Mouse (Mus musculus) macrophage (primary cell): ENCODE data around the gene 1110025L11Rik. TPM values are rescaled to one million over a fixed set of nuclear protein-coding genes. Genes with fewer than 3 reads are reported as not detected.
"Not testable (repeated sequence)": the region's sequence is repeated elsewhere in the genome, so short reads cannot be mapped to it uniquely, and the experiment has no call there.

Experiments
- H3K27ac ChIP-seq: fragments of 350-480 bp; formaldehyde crosslinking; 2 replicates; pipeline ENCODE4 v1.9.0; 2021
- H3K36me3 ChIP-seq: fragments of 350-480 bp; formaldehyde crosslinking; 2 replicates; pipeline ENCODE4 v1.9.0; 2021; ENCODE audit errors: inconsistent target
- H3K4me3 ChIP-seq: fragments of 350-480 bp; formaldehyde crosslinking; 2 replicates; pipeline ENCODE4 v1.9.0; 2021; ENCODE audit errors: inconsistent target
- H3K79me2 ChIP-seq: fragments of 350-480 bp; formaldehyde crosslinking; 2 replicates; pipeline ENCODE4 v1.9.0; 2021; ENCODE audit errors: inconsistent target
- WGBS: methylation state at CpG from one replicate; pipeline ENCODE4 v1.1.7; 2026; ENCODE audit warnings: inconsistent platforms; ENCODE audit not compliant: missing documents; 5-methylcytosine and 5-hydroxymethylcytosine counted together
- polyA plus RNA-seq: library from polyadenylated mRNA; stranded (reverse); fragments of 250-400 nt; gene quantifications from 3 replicates; pipeline ENCODE4 v1.2.4, GENCODE M21; 2018; ENCODE audit warnings: inconsistent platforms
- total RNA-seq, 78 experiments: library from RNA; depleted of rRNA; stranded (reverse); fragments of 250-400 nt; gene quantifications; 1 replicate in 9 of 78; 2 replicates in 24 of 78; 3 replicates in 43 of 78; 4 replicates in 2 of 78; pipeline ENCODE4 v1.2.4; 2018; ENCODE audit warnings: inconsistent platforms in 56 of 78

The 1110025L11Rik gene
- not detected for total RNA-seq (2018; cell fraction: chromatin; rRNA removed)
- total RNA-seq (2018; cell fraction: cytosol; rRNA removed) = not detected
- not detected for total RNA-seq (2018; cell fraction: nucleus; rRNA removed)
- polyA plus RNA-seq = not detected in 3 replicates

- not testable (repeated sequence) for H3K79me2 ChIP-seq, H3K4me3 ChIP-seq, H3K36me3 ChIP-seq, H3K27ac ChIP-seq
- no CpG with 5 or more reads among the region's 2 CpGs for WGBS
Observed at GRCm38 (mm10) chr16:89063902-89064301, at the start of gene 1110025L11Rik. TSS of gene 1110025L11Rik (minus strand) at chr16:89064002.

- not testable (repeated sequence) for H3K36me3 ChIP-seq, H3K27ac ChIP-seq, H3K79me2 ChIP-seq, H3K4me3 ChIP-seq
- 88% methylated on average over 2 of the region's 2 CpGs for WGBS
Observed at GRCm38 (mm10) chr16:89071041-89071440, 7.2 kb upstream of the 1110025L11Rik start.

DNA sequence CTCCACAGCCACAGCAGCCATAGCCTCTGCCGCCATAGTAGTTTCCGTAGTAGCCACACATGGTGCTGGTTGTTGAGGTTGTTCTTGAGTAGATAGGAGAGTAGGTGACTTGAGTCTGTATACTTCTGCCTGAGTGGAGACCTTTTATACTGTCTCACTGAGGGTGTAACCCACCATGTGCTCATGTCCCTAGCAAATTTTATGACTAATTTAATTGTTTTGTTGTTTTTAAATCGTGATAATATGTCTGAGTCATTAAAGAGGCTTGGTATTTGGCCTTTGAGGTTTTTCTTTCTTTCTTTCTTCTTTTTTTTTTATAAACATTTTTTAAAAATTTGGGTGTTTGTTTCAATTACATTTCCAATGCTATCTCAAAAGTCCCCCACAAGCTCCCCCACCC is 16.0 kb downstream of the 1110025L11Rik start, which contains the start of gene Krtap6-5:
Krtap6-5 (minus strand) TSS at position 101 of the 400 bp plus-strand sequence.
- WGBS = 67% methylated on average over 1 of the region's 3 CpGs
- Histone ChIP-seq H3K27ac (no peak within 1 kb of the TSS), H3K79me2 (no peaks in the 10 kb centered on the region), H3K36me3 (no peaks in the 10 kb centered on the region), H3K4me3 (no peak within 1 kb of the TSS)

- H3K27ac ChIP-seq = not testable (repeated sequence)
- 76% methylated on average over 2 of the region's 4 CpGs for WGBS
Observed at GRCm38 (mm10) chr16:89041372-89041771, 22.4 kb downstream of the 1110025L11Rik start, which contains the start of gene Gm10228. TSS of gene Gm10228 (minus strand) at chr16:89041472.

DNA sequence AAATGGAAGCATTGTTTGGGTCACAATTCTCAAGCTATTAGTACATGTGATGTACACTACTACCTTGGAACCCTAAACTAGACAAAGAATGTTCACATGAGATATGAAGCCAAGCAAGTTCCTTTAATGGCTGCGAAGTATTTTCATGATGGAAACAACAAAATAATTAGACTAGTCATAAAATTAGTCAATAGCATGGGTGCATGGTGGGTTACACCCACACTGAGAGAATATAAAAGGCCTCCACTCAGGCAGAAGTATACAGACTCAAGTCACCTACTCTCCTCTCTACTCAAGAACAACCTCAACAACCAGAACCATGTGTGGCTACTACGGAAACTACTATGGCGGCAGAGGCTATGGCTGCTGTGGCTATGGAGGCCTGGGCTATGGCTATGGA is 32.4 kb downstream of the 1110025L11Rik start, which contains the start of gene Krtap6-1:
Krtap6-1 (plus strand) TSS at position 301 of the 400 bp plus-strand sequence.
- not testable (repeated sequence) for H3K4me3 ChIP-seq, H3K36me3 ChIP-seq, H3K27ac ChIP-seq, H3K79me2 ChIP-seq
- 100% methylated on average over 3 of the region's 3 CpGs for WGBS

More at GRCm38 (mm10) chr16:89041372-89041771, 22.4 kb downstream of the 1110025L11Rik start, which contains the start of gene Gm10228:
- H3K4me3 ChIP-seq, H3K79me2 ChIP-seq, H3K36me3 ChIP-seq: not testable (repeated sequence)

DNA sequence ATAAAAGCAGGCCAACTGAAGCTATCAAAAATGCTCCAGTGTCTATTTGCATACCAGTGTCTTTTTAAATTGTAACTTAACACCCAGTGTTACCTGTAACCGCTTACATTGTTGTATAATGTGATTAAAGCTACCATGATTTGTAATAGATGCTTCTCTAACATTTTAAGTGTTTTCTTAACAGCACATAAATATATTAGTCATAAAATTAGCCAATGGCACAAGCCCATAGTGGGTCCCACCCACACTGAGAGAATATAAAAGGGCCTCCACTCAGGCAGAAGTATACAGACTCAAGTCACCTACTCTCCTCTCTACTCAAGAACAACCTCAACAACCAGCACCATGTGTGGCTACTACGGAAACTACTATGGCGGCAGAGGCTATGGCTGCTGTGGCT is 48.8 kb downstream of the 1110025L11Rik start, which contains the start of gene Gm10229:
Gm10229 (plus strand) TSS at position 301 of the 400 bp plus-strand sequence.
- WGBS = 91% methylated on average over 1 of the region's 3 CpGs

GRCm38 (mm10) chr16:89013973-89014372 is 49.8 kb downstream of the 1110025L11Rik start:
- no peaks in the 10 kb centered on the region for H3K36me3 ChIP-seq
- H3K27ac ChIP-seq = no peak overlapping the region
- H3K4me3 ChIP-seq = no peak overlapping the region
- H3K79me2 ChIP-seq = no peaks in the 10 kb centered on the region
- 100% methylated on average over 3 of the region's 3 CpGs for WGBS

More for the DNA sequence above, 48.8 kb downstream of the 1110025L11Rik start, which contains the start of gene Gm10229:
- not testable (repeated sequence) for H3K36me3 ChIP-seq, H3K4me3 ChIP-seq, H3K27ac ChIP-seq, H3K79me2 ChIP-seq

Other genes starting within 250 kb of the 1110025L11Rik start
- gene Krtap15, start 243.8 kb downstream of the 1110025L11Rik start, polyA plus RNA-seq = not detected in 3 replicates
- gene Krtap14, start 237.9 kb downstream of the 1110025L11Rik start, polyA plus RNA-seq = not detected in 3 replicates
- not detected in 3 replicates for gene Krtap19-1, start 194.6 kb downstream of the 1110025L11Rik start, polyA plus RNA-seq
- not detected in 3 replicates for gene Krtap19-2, start 189.7 kb downstream of the 1110025L11Rik start, polyA plus RNA-seq
- not detected in 3 replicates for gene Krtap19-3, start 186.0 kb downstream of the 1110025L11Rik start, polyA plus RNA-seq
- not detected in 3 replicates for gene Krtap19-4, start 178.9 kb downstream of the 1110025L11Rik start, polyA plus RNA-seq
- not detected in 3 replicates for gene Krtap19-5, start 167.5 kb downstream of the 1110025L11Rik start, polyA plus RNA-seq
- gene Krtap19-9b, start 131.7 kb downstream of the 1110025L11Rik start, polyA plus RNA-seq = not detected in 3 replicates
- not detected in 3 replicates for gene Krtap16-3, start 101.1 kb downstream of the 1110025L11Rik start, polyA plus RNA-seq
- not detected in 3 replicates for gene Krtap22-2, start 53.2 kb downstream of the 1110025L11Rik start, polyA plus RNA-seq
- not detected in 3 replicates for gene Gm10229, start 48.7 kb downstream of the 1110025L11Rik start, polyA plus RNA-seq
- not detected in 3 replicates for gene Krtap6-1, start 32.3 kb downstream of the 1110025L11Rik start, polyA plus RNA-seq
- not detected in 3 replicates for gene Gm10228, start 22.5 kb downstream of the 1110025L11Rik start, polyA plus RNA-seq
- not detected in 3 replicates for gene Krtap6-5, start 16.1 kb downstream of the 1110025L11Rik start, polyA plus RNA-seq
- gene Krtap6-3, start 20.0 kb upstream of the 1110025L11Rik start, polyA plus RNA-seq = not detected in 3 replicates
- not detected in 3 replicates for gene Gm6358, start 76.8 kb upstream of the 1110025L11Rik start, polyA plus RNA-seq
- gene Gm10061, start 87.1 kb upstream of the 1110025L11Rik start, polyA plus RNA-seq = not detected in 3 replicates
- gene Gm9789, start 94.0 kb upstream of the 1110025L11Rik start, polyA plus RNA-seq = not detected in 3 replicates
- gene Gm7735, start 105.5 kb upstream of the 1110025L11Rik start, polyA plus RNA-seq = not detected in 3 replicates
- not detected in 3 replicates for gene 1110057P08Rik, start 110.7 kb upstream of the 1110025L11Rik start, polyA plus RNA-seq
- gene Krtap20-2, start 141.9 kb upstream of the 1110025L11Rik start, polyA plus RNA-seq = not detected in 3 replicates